Mouse (Mus musculus) midbrain, embryonic 11.5 days (tissue): Measurements from ENCODE around the gene Trpv5. TPM values are rescaled to one million over a fixed set of nuclear protein-coding genes. Genes with fewer than 3 reads are reported as not detected.

Source experiments
- ATAC-seq: fragments of 200-750 bp; cut with Nextera tagmentation; 2 replicates; pipeline ENCODE4 v1.8.0; 2017; ENCODE audit warnings: moderate TSS enrichment, moderate library complexity; ENCODE audit not compliant: low FRiP score
- DNase-seq: peaks from one replicate; pipeline ENCODE4 v3.0.0; 2015; ENCODE audit warnings: low spot score; ENCODE audit errors: missing footprints
- H3K27ac ChIP-seq: fragments of 300-500 bp; sonication (generic); 2 replicates; pipeline ENCODE4 v1.5.1; 2014; ENCODE audit warnings: low read depth, low read length
- H3K27me3 ChIP-seq: fragments of 300-500 bp; sonication (generic); 2 replicates; pipeline ENCODE4 v1.6.1; 2014; ENCODE audit warnings: mild to moderate bottlenecking, low read length, moderate library complexity, mixed read lengths; ENCODE audit not compliant: control insufficient read depth, insufficient read depth
- H3K36me3 ChIP-seq: fragments of 300-500 bp; sonication (generic); 2 replicates; pipeline ENCODE4 v1.6.1; 2014; ENCODE audit warnings: mild to moderate bottlenecking, low read length, moderate library complexity, mixed read lengths; ENCODE audit not compliant: control insufficient read depth, insufficient read depth
- H3K4me1 ChIP-seq: fragments of 300-500 bp; sonication (generic); 2 replicates; pipeline ENCODE4 v1.6.1; 2014; ENCODE audit warnings: low read length; ENCODE audit not compliant: control insufficient read depth, insufficient read depth
- H3K4me2 ChIP-seq: fragments of 300-500 bp; sonication (generic); 2 replicates; pipeline ENCODE4 v1.6.1; 2014; ENCODE audit warnings: mild to moderate bottlenecking, moderate library complexity
- H3K4me3 ChIP-seq: fragments of 300-500 bp; sonication (generic); 2 replicates; pipeline ENCODE4 v1.5.1; 2014; ENCODE audit warnings: low read depth, low read length
- H3K9ac ChIP-seq: fragments of 300-500 bp; sonication (generic); 2 replicates; pipeline ENCODE4 v1.6.1; 2014; ENCODE audit warnings: low read length
- H3K9me3 ChIP-seq: fragments of 300-500 bp; sonication (generic); 2 replicates; pipeline ENCODE4 v1.6.1; 2016; ENCODE audit warnings: low read length; ENCODE audit not compliant: control insufficient read depth
- WGBS: fragments of 180-500 bp; shearing (Covaris S2); extraction: QIAGEN DNeasy Blood & Tissue Kit; methylation state at CpG from one replicate; pipeline ENCODE4 v1.1.7; 2014; 5-methylcytosine and 5-hydroxymethylcytosine counted together
- polyA plus RNA-seq: library from polyadenylated mRNA; unstranded; fragments of >200 nt; fragmentation: Nextera tagmentation; extraction: Ambion mirVana; gene quantifications from 2 replicates; pipeline ENCODE4 v1.2.1, GENCODE M21; 2014

The Trpv5 gene
- polyA plus RNA-seq, 1 experiment from 2014 or later = not detected

GRCm38 (mm10) chr6:41635211-41635610, 45.4 kb downstream of the Trpv5 start:
- H3K4me2 ChIP-seq = no peak overlapping the region
- no peaks in the 10 kb centered on the region for H3K9me3 ChIP-seq
- no peaks in the 10 kb centered on the region for H3K36me3 ChIP-seq
- H3K4me1 ChIP-seq = no peaks in the 10 kb centered on the region
- no peak for ATAC-seq
- no peak overlapping the region for H3K4me3 ChIP-seq
- WGBS = 73% methylated on average over 1 of the region's 1 CpGs
- H3K27ac ChIP-seq = no peak overlapping the region
- no peaks in the 10 kb centered on the region for H3K27me3 ChIP-seq
- H3K9ac ChIP-seq = no peak overlapping the region
- DNase-seq = peak; percentile 49

- 85% methylated on average over 4 of the region's 4 CpGs for WGBS
- no peaks in the 10 kb centered on the region for H3K4me1 ChIP-seq
- ATAC-seq (no peak), DNase-seq (peak; percentile 53)
- no peaks in the 10 kb centered on the region for H3K9me3 ChIP-seq
- no peak overlapping the region for H3K9ac ChIP-seq
- H3K27me3 ChIP-seq = no peaks in the 10 kb centered on the region
- no peak overlapping the region for H3K4me2 ChIP-seq
- no peak overlapping the region for H3K27ac ChIP-seq
- no peaks in the 10 kb centered on the region for H3K36me3 ChIP-seq
- no peak overlapping the region for H3K4me3 ChIP-seq
These were observed 49.0 kb downstream of the Trpv5 start for GRCm38 (mm10) chr6:41631549-41631948.

- Histone ChIP-seq H3K4me1 (no peaks in the 10 kb centered on the region), H3K4me2 (no peak overlapping the region), H3K4me3 (no peak overlapping the region), H3K27ac (no peak overlapping the region), H3K9ac (no peak overlapping the region), H3K36me3 (no peaks in the 10 kb centered on the region), H3K27me3 (no peaks in the 10 kb centered on the region), H3K9me3 (no peaks in the 10 kb centered on the region)
- DNase-seq (peak; percentile 72), ATAC-seq (no peak)
- WGBS = 74% methylated on average over 2 of the region's 2 CpGs
These were observed 49.8 kb downstream of the Trpv5 start for GRCm38 (mm10) chr6:41630791-41631190.

GRCm38 (mm10) chr6:41628180-41628579, 52.4 kb downstream of the Trpv5 start:
- DNase-seq (peak; percentile 60), ATAC-seq (no peak)
- H3K9me3 ChIP-seq = no peaks in the 10 kb centered on the region
- H3K4me1 ChIP-seq = no peaks in the 10 kb centered on the region
- H3K9ac ChIP-seq = no peak overlapping the region
- H3K36me3 ChIP-seq = no peaks in the 10 kb centered on the region
- no peak overlapping the region for H3K4me2 ChIP-seq
- WGBS = 82% methylated on average over 1 of the region's 1 CpGs
- no peaks in the 10 kb centered on the region for H3K27me3 ChIP-seq
- no peak overlapping the region for H3K27ac ChIP-seq
- H3K4me3 ChIP-seq = no peak overlapping the region

GRCm38 (mm10) chr6:41622661-41623060, 57.9 kb downstream of the Trpv5 start:
- DNase-seq (peak; percentile 80), ATAC-seq (peak; percentile 47; the same call in 1 of the 2 replicates)
- Histone ChIP-seq H3K4me1 (no peaks in the 10 kb centered on the region), H3K27ac (no peak overlapping the region), H3K4me3 (no peak overlapping the region), H3K9me3 (no peaks in the 10 kb centered on the region), H3K4me2 (no peak overlapping the region), H3K27me3 (no peaks in the 10 kb centered on the region), H3K9ac (no peak overlapping the region), H3K36me3 (no peaks in the 10 kb centered on the region)
- 71% methylated on average over 9 of the region's 9 CpGs for WGBS

GRCm38 (mm10) chr6:41621241-41621990, 59.2 kb downstream of the Trpv5 start:
- DNase-seq = peak; percentile 76
- Histone ChIP-seq H3K4me3 (no peak overlapping the region), H3K27me3 (no peaks in the 10 kb centered on the region), H3K9me3 (no peaks in the 10 kb centered on the region), H3K4me2 (no peak overlapping the region), H3K27ac (no peak overlapping the region), H3K9ac (no peak overlapping the region), H3K36me3 (no peaks in the 10 kb centered on the region), H3K4me1 (no peaks in the 10 kb centered on the region)
- 93% methylated on average over 12 of the region's 12 CpGs for WGBS
- ATAC-seq = no peak

- no peak for ATAC-seq
- 90% methylated on average over 9 of the region's 9 CpGs for WGBS
These were observed 60.3 kb downstream of the Trpv5 start for GRCm38 (mm10) chr6:41620173-41620798.

GRCm38 (mm10) chr6:41607637-41608036, 72.9 kb downstream of the Trpv5 start:
- H3K9ac ChIP-seq = no peak overlapping the region
- WGBS = 52% methylated on average over 5 of the region's 5 CpGs
- DNase-seq = no peak

More at GRCm38 (mm10) chr6:41620173-41620798, 60.3 kb downstream of the Trpv5 start:
- Histone ChIP-seq H3K9me3 (no peaks in the 10 kb centered on the region), H3K4me2 (no peak overlapping the region), H3K9ac (no peak overlapping the region), H3K4me3 (no peak overlapping the region), H3K27me3 (no peaks in the 10 kb centered on the region), H3K36me3 (no peaks in the 10 kb centered on the region), H3K27ac (no peak overlapping the region), H3K4me1 (no peaks in the 10 kb centered on the region)
- DNase-seq = peak; percentile 39

GRCm38 (mm10) chr6:41606214-41606613, 74.4 kb downstream of the Trpv5 start:
- Histone ChIP-seq H3K36me3 (no peaks in the 10 kb centered on the region), H3K4me3 (peak overlapping the region; percentile 65), H3K4me1 (peaks cover 9% of the 10 kb centered on the region; the same call in 1 of the 2 replicates), H3K9me3 (no peaks in the 10 kb centered on the region), H3K27ac (no peak overlapping the region), H3K9ac (peak overlapping the region; percentile 72), H3K27me3 (no peaks in the 10 kb centered on the region), H3K4me2 (peak overlapping the region; percentile 88)
- no peak for DNase-seq
- WGBS = 1% methylated on average over 4 of the region's 4 CpGs
- ATAC-seq = peak; percentile 3; the same call in 1 of the 2 replicates

More at GRCm38 (mm10) chr6:41607637-41608036, 72.9 kb downstream of the Trpv5 start:
- peaks cover 9% of the 10 kb centered on the region; the same call in 1 of the 2 replicates for H3K4me1 ChIP-seq
- H3K4me2 ChIP-seq = no peak overlapping the region
- no peak overlapping the region for H3K27ac ChIP-seq
- no peak for ATAC-seq
- no peaks in the 10 kb centered on the region for H3K36me3 ChIP-seq
- no peaks in the 10 kb centered on the region for H3K27me3 ChIP-seq
- H3K9me3 ChIP-seq = no peaks in the 10 kb centered on the region
- H3K4me3 ChIP-seq = no peak overlapping the region
